Mouse (Mus musculus): Measurements from ENCODE around the gene Mrpl12. TPM values are rescaled to one million over a fixed set of nuclear protein-coding genes. Genes with fewer than 3 reads are reported as not detected.
A peak's percentile ranks its signal among the peaks of the same experiment; 100 is the strongest.

Gene Mrpl12
- polyA plus RNA-seq, 1 experiment from 2014 or later, result 89.5 TPM

- Histone ChIP-seq H3K27me3 (0 out of 2 replicates have a peak, but pooled peaks cover 3% of the 10 kb centered on the region), H3K4me1 (replicated peaks) (peaks cover 41% of the 10 kb centered on the region), H3K4me2 (no peak overlapping the region), H3K9me3 (replicated peaks) (no peaks in the 10 kb centered on the region), H3K36me3 (replicated peaks) (no peaks in the 10 kb centered on the region), H3K4me3 (replicated peaks) (no peak overlapping the region), H3K9ac (no peak overlapping the region), H3K27ac (replicated peaks) (no peak overlapping the region)
- ATAC-seq (ENCODE audit: insufficient read depth), result no peak
- WGBS (ENCODE audit: insufficient replicate concordance), result 65% methylated on average over 8 of the region's 8 CpGs
These were observed 38.2 kb downstream of the Mrpl12 start for GRCm38 (mm10) chr11:120522581-120522980.

GRCm38 (mm10) chr11:120525959-120526358 is 41.5 kb downstream of the Mrpl12 start:
- Histone ChIP-seq H3K4me1 (replicated peaks) (peaks cover 35% of the 10 kb centered on the region), H3K4me3 (replicated peaks) (no peak overlapping the region), H3K36me3 (replicated peaks) (no peaks in the 10 kb centered on the region), H3K4me2 (no peak overlapping the region), H3K9me3 (replicated peaks) (no peaks in the 10 kb centered on the region), H3K9ac (no peak overlapping the region), H3K27ac (replicated peaks) (no peak overlapping the region), H3K27me3 (peaks cover 37% of the 10 kb centered on the region)
- 61% methylated on average over 2 of the region's 2 CpGs for WGBS (ENCODE audit: insufficient replicate concordance)
- ATAC-seq (ENCODE audit: insufficient read depth), result no peak

- Histone ChIP-seq H3K36me3 (replicated peaks) (no peaks in the 10 kb centered on the region), H3K9me3 (replicated peaks) (no peaks in the 10 kb centered on the region), H3K4me2 (no peak overlapping the region; the same call in 1 of the 2 replicates), H3K4me1 (replicated peaks) (peaks cover 28% of the 10 kb centered on the region), H3K27me3 (peaks cover 55% of the 10 kb centered on the region), H3K9ac (no peak overlapping the region), H3K27ac (replicated peaks) (peak overlapping the region; percentile 29; the same call in 1 of the 2 replicates), H3K4me3 (replicated peaks) (no peak overlapping the region)
- ATAC-seq (ENCODE audit: insufficient read depth), result no peak
- 40% methylated on average over 9 of the region's 9 CpGs for WGBS (ENCODE audit: insufficient replicate concordance)
These were observed 43.4 kb downstream of the Mrpl12 start for GRCm38 (mm10) chr11:120527690-120528354.

DNA sequence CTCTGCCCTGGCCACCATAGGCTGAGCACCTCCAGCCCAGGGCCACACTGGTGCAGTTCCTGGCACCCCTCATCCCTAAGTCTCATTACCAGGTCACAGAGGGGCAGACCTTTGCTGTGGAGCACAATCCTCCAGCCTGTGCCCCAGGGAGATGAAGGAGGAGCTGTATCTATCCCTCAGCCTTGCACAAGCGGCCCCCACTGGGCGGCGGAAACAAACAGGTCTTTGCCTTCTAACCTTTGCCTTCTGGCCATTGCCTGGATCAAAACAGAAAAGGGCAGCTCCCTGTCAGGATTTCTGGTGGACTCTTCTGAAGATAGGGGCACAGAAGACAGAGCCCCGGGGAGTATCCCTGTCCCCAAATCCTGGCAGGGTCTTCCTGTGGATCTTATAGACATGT is 44.5 kb downstream of the Mrpl12 start:
- 71% methylated on average over 4 of the region's 4 CpGs for WGBS (ENCODE audit: insufficient replicate concordance)
- no peak overlapping the region; the same call in 1 of the 2 replicates for H3K4me2 ChIP-seq
- H3K36me3 ChIP-seq (replicated peaks), result no peaks in the 10 kb centered on the region
- H3K4me1 ChIP-seq (replicated peaks), result peaks cover 28% of the 10 kb centered on the region
- no peak overlapping the region for H3K4me3 ChIP-seq (replicated peaks)
- no peaks in the 10 kb centered on the region for H3K9me3 ChIP-seq (replicated peaks)
- peak overlapping the region; percentile 74 for H3K27ac ChIP-seq (replicated peaks)
- no peak overlapping the region for H3K9ac ChIP-seq
- 0 out of 2 replicates have a peak, but pooled peaks have one; percentile 44 for ATAC-seq (ENCODE audit: insufficient read depth)
- peaks cover 66% of the 10 kb centered on the region for H3K27me3 ChIP-seq

DNA sequence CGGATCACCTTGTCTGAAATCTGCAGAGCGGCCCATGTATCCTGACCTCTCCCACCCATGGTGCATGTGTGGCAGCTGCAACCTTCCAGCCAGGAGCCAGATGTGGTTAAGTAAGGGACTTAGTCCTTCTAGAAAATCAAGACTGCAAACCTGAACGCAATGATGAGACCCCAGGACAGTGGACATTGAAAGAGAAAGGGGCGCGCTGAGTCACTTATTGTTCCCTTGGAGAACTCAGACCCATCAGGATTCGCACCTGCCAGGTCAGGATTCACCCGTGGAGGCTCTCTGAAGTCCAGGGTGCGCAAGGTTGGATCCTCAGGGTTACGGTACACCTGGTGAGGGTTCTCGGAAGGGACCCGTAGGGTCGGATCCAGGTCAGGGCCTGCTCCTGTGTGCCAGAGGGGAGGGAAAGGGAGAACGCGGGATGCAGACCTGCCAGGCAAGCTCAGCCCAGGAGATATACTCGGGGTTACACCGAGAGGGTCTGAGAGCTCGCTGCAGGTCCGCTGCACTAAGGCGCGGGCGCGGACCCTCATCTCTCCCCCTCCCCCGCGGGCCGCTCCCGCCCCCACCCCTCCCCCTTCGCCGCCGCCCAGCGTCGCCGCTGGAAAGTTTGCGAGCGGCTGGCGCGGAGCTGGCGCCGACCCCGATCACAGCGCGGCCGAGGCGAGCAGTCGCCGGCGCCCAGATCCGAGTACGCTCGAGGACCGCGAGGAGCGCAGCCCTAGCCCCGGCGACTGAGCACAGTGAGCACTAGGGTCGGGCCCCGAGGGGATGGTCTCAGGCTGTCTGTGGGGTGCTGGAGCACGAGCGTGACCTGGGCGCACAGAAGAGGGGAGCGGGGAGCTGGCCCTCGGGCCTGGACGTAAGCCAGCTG is 45.9 kb downstream of the Mrpl12 start, which contains the start of gene Gcgr:
Gene Gcgr, plus strand, starts transcription at position 615 of the 880 bp plus-strand sequence.
- H3K4me2 ChIP-seq, result peak within 1 kb of the TSS; percentile 59
- H3K27me3 ChIP-seq, result peaks cover 80% of the 10 kb centered on the region
- peak within 1 kb of the TSS; percentile 39 for H3K9ac ChIP-seq
- peaks cover 28% of the 10 kb centered on the region for H3K4me1 ChIP-seq (replicated peaks)
- H3K4me3 ChIP-seq (replicated peaks), result peak within 1 kb of the TSS; percentile 50
- WGBS (ENCODE audit: insufficient replicate concordance), result 10% methylated on average over 62 of the region's 62 CpGs
- no peaks in the 10 kb centered on the region for H3K36me3 ChIP-seq (replicated peaks)
- peak within 1 kb of the TSS; percentile 74 for H3K27ac ChIP-seq (replicated peaks)
- no peaks in the 10 kb centered on the region for H3K9me3 ChIP-seq (replicated peaks)
- 0 out of 2 replicates have a peak, but pooled peaks have one; percentile 7 for ATAC-seq (ENCODE audit: insufficient read depth)

GRCm38 (mm10) chr11:120531646-120532045 is 47.2 kb downstream of the Mrpl12 start:
- H3K9me3 ChIP-seq (replicated peaks), result no peaks in the 10 kb centered on the region
- no peak overlapping the region for H3K9ac ChIP-seq
- WGBS (ENCODE audit: insufficient replicate concordance), result 24% methylated on average over 9 of the region's 9 CpGs
- peaks cover 28% of the 10 kb centered on the region for H3K4me1 ChIP-seq (replicated peaks)
- ATAC-seq (ENCODE audit: insufficient read depth), result no peak
- H3K4me3 ChIP-seq (replicated peaks), result peak overlapping the region; percentile 50
- H3K27me3 ChIP-seq, result peaks cover 80% of the 10 kb centered on the region
- H3K27ac ChIP-seq (replicated peaks), result no peak overlapping the region
- H3K36me3 ChIP-seq (replicated peaks), result no peaks in the 10 kb centered on the region
- H3K4me2 ChIP-seq, result peak overlapping the region; percentile 59

DNA sequence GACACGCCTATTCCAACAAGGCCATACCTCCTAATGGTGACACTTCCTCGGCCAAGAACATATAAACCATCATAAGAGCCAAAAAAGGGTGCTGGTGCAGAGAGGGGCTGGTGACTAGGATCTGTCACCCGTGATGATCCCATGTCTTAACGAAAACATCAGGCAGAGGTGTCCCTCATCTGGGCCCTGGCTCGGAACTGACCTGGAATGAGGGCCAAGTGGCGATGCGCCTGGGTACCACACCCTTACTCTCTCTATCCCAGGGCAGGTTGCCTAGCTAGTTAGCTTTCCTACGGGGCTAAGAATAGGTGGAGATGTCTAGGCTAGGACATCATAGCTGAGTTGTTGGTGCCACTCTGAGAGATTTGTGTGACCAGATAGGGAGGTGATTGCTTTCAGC is 49.7 kb downstream of the Mrpl12 start:
- H3K27me3 ChIP-seq, result peaks cover 62% of the 10 kb centered on the region
- no peaks in the 10 kb centered on the region for H3K36me3 ChIP-seq (replicated peaks)
- H3K27ac ChIP-seq (replicated peaks), result no peak overlapping the region
- 65% methylated on average over 8 of the region's 8 CpGs for WGBS (ENCODE audit: insufficient replicate concordance)
- H3K9ac ChIP-seq, result no peak overlapping the region
- H3K4me1 ChIP-seq (replicated peaks), result peaks cover 19% of the 10 kb centered on the region
- no peak overlapping the region for H3K4me2 ChIP-seq
- no peak for ATAC-seq (ENCODE audit: insufficient read depth)
- H3K4me3 ChIP-seq (replicated peaks), result no peak overlapping the region
- H3K9me3 ChIP-seq (replicated peaks), result no peaks in the 10 kb centered on the region

- H3K36me3 ChIP-seq (replicated peaks), result no peaks in the 10 kb centered on the region
- 49% methylated on average over 3 of the region's 3 CpGs for WGBS (ENCODE audit: insufficient replicate concordance)
- H3K27ac ChIP-seq (replicated peaks), result no peak overlapping the region
- H3K4me2 ChIP-seq, result no peak overlapping the region
- no peak for ATAC-seq (ENCODE audit: insufficient read depth)
- no peak overlapping the region for H3K9ac ChIP-seq
- no peaks in the 10 kb centered on the region for H3K9me3 ChIP-seq (replicated peaks)
- peaks cover 27% of the 10 kb centered on the region for H3K4me1 ChIP-seq (replicated peaks)
- no peak overlapping the region for H3K4me3 ChIP-seq (replicated peaks)
- H3K27me3 ChIP-seq, result peaks cover 51% of the 10 kb centered on the region
These were observed 50.7 kb downstream of the Mrpl12 start for GRCm38 (mm10) chr11:120535145-120535544.

DNA sequence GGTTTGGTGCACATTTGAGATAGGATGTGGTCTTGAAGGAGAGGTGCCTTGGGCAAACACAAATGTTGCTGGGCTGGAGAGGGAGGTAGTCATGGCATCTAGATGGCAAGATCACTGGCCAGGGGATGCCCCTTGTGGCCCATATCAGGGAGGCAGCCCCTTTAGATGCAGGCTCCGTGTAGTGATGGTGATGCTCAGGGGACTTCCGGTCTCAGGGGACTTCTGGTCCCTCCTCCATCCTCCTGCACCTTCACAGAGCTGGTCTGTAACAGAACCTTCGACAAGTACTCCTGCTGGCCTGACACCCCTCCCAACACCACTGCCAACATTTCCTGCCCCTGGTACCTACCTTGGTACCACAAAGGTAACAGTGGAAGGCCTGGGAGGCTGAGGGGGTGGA is 51.4 kb downstream of the Mrpl12 start:
- Histone ChIP-seq H3K4me2 (no peak overlapping the region), H3K4me3 (replicated peaks) (no peak overlapping the region), H3K9ac (no peak overlapping the region), H3K36me3 (replicated peaks) (no peaks in the 10 kb centered on the region), H3K27ac (replicated peaks) (no peak overlapping the region), H3K27me3 (peaks cover 45% of the 10 kb centered on the region), H3K9me3 (replicated peaks) (no peaks in the 10 kb centered on the region), H3K4me1 (replicated peaks) (peaks cover 20% of the 10 kb centered on the region)
- 50% methylated on average over 3 of the region's 3 CpGs for WGBS (ENCODE audit: insufficient replicate concordance)
- ATAC-seq (ENCODE audit: insufficient read depth), result no peak

- peaks cover 18% of the 10 kb centered on the region for H3K27me3 ChIP-seq
- H3K4me3 ChIP-seq (replicated peaks), result no peak overlapping the region
- no peak overlapping the region for H3K9ac ChIP-seq
- peak overlapping the region; percentile 29; the same call in 1 of the 2 replicates for H3K27ac ChIP-seq (replicated peaks)
- H3K9me3 ChIP-seq (replicated peaks), result no peaks in the 10 kb centered on the region
- no peak overlapping the region for H3K4me2 ChIP-seq
- no peak for ATAC-seq (ENCODE audit: insufficient read depth)
- 62% methylated on average over 3 of the region's 3 CpGs for WGBS (ENCODE audit: insufficient replicate concordance)
- peaks cover 19% of the 10 kb centered on the region for H3K4me1 ChIP-seq (replicated peaks)
- H3K36me3 ChIP-seq (replicated peaks), result peaks cover 12% of the 10 kb centered on the region; the same call in 1 of the 2 replicates
These were observed 54.1 kb downstream of the Mrpl12 start for GRCm38 (mm10) chr11:120538485-120538884.

Measured in liver, embryonic 15.5 days (tissue).